Mouse (Mus musculus): ENCODE measurements around the gene Far2.
A peak's percentile ranks its signal among the peaks of the same experiment; 100 is the strongest.

The Far2 gene

DNA sequence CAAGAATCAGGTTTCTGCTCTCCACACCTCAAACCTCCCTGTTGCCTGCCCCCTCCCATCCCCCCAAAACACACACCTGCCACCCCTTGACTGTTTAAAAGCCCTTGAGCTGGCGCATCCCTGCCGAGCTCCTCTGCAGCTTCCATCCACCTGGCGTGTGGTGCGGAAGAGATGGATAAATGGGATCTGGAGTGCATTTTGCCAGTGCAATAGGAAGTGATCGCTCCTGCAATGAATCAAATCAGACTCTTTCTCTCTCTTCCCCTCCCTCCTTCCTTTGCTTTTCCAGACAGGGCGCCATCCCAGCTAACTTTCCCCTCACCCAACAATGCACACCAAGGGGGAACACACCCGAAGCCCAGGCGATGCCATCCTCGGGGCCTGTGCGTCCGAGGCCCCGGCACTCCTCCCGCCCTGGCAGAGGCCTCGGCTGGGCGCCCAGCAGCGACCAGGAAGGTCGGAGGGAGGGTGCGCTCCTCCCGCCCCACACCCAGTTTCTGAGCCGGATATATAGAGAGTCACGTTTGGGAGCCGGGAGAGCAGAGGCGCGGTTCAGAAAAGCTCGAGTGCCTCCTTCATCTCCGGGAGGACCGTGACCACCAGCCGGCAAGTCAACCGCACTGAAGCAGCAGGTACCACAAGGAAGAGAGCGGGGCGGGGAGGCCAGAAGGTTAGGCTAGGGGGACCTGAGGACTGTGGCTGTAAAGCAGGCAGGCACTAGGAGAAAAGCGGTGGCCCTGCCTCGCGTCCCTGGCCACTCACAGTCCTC is at the start of gene Far2:
Gene Far2 (plus strand): TSS at position 379 of the 769 bp plus-strand sequence.
- peak; percentile 37 for DNase-seq (ENCODE audit: low spot score)

- DNase-seq (ENCODE audit: low spot score): no peak
These were observed 46.6 kb upstream of the Far2 start for GRCm38 (mm10) chr6:148000483-148000882.

- peak; percentile 74 for DNase-seq (ENCODE audit: low spot score)
These were observed 46.0 kb upstream of the Far2 start for GRCm38 (mm10) chr6:148001071-148001470.

DNA sequence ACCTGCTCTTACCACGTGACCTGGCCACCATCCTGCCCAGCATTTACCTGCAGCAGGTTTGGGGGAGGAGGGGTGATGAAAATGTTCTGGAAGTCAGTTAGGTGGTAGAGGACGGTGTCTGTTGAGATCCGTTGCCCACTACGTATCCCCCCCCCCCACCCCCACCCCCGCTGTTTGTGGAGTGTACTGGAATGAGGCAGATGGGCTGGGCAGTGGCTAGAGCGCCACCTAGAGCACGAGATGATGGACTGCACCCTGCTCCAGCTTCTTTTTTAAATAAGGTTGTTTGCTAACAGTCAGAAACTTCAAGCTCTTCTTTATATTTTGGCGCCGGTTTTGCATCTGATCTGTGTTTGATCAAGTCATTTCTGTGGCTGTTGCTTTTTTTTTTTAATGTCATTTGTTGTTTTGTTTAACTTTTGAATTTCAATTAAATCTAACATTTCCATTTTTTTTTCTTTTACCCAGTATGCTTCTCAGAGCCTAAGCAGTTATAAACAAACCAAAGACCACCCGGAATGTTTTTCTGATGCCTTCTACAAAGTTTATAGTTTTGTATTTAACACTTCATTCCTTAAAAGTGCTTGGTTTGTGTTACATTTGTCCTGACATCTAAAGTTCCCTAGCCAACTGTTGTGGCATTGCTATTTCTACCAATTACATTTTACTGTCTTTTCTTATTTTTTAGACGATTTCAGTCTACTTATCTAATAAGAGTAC is 40.8 kb upstream of the Far2 start:
- no peak for DNase-seq (ENCODE audit: low spot score)

DNA sequence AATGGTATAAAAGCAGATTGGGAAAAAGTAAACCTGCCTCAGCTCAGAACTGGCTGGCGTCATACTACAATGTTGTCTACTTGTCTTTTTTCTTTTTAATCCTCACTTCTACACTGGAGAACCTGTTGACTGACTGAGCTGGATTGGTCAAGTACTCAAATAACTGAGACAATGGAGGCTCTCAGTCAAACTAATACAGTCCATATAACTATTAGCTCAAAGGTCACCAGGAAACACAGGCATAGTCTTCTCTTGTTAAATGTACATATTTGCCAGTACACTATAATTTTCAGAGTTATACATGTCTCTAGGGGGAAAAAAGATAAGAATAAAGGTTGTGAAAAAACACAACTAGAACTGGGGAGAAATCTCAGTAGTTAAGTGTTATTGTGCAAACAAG is 6.3 kb upstream of the Far2 start:
- DNase-seq (ENCODE audit: low spot score): no peak

- no peak for DNase-seq (ENCODE audit: low spot score)
These were observed 560 bp downstream of the Far2 start for GRCm38 (mm10) chr6:148047650-148047988.

DNA sequence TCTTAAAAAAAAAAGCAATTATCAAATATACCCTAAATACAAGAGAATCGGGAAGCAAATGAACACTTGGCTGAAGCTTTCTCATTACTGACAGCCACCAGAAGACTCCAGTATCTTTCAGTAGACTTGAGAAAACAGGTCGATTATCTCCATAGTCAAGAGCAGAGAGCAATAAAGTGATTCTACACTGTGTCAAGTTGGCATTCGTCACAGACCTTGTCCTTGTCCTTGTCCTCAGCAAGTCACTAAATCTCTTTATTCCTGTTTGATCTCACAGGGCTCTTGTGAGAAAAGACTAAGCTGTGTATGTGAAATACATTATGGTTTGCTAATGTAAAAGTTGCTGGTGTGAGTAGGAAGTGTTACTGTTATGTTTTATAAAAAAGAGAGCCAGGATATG is 16.1 kb downstream of the Far2 start:
- no peak for DNase-seq (ENCODE audit: low spot score)

DNA sequence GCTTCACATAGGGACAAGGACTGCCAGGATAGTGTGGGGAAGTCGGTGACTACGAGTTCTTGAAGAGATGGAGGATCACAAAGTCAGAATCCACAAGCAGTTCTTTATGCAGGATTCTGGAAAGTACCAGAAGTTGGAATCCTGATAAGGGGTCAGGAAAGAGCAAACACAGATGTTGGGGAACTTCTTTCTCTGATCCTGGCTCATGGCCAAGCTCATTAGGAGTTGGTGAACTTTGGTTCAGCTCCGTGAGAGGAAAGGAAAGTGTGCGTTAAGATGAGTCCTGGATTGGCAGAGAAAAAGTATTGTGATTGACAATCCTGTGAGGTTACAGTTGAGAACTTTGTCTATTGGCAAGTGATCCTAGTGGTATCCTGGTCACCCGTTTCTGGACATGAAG is 19.2 kb downstream of the Far2 start:
- no peak for DNase-seq (ENCODE audit: low spot score)

GRCm38 (mm10) chr6:148068786-148069185 is 21.7 kb downstream of the Far2 start:
- no peak for DNase-seq (ENCODE audit: low spot score)

DNA sequence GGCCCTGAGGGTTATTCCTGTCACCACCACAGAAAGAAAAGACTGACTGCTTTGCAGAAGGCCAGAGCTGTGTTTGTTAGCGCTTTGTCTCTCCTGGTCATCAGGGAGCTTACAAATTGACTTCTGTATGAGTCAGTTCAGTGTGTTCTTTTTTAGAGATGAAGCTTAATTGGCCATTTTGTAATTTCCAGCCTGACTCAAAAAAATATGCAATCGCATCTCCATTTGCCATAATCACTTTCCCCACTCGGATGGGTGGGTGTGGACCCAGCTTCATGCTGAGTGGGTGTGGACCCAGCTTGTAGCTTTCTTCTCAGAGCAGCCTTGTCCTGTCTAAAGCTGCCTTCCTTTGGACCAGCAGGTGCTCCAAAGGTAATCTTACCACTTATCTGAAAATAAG is 26.5 kb downstream of the Far2 start:
- DNase-seq (ENCODE audit: low spot score): no peak

GRCm38 (mm10) chr6:148074211-148074864 is 27.3 kb downstream of the Far2 start:
- no peak for DNase-seq (ENCODE audit: low spot score)

- no peak for DNase-seq (ENCODE audit: low spot score)
These were observed 36.8 kb downstream of the Far2 start for GRCm38 (mm10) chr6:148083864-148084263.

GRCm38 (mm10) chr6:148084403-148084802 is 37.3 kb downstream of the Far2 start:
- DNase-seq (ENCODE audit: low spot score): no peak

DNA sequence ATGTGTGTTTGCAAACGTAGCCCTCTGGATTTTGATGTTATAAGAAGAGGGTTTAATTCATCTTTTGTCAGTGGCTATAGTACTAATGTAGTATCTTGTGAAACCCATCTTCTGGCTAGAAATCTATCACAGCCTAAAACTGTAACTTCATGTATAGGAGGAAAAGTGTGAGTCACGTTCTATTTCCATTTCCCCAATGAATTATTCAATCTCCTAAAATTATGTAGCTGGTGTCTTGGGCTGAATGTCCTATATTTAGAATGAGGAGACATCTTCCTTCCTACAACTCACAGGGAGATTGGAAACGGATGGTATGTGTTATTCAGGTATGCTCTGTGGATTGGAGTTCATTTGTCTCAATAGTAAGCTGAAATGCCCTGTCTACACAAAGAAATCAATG is 50.0 kb downstream of the Far2 start:
- no peak for DNase-seq (ENCODE audit: low spot score)

GRCm38 (mm10) chr6:148101977-148102376 is 54.9 kb downstream of the Far2 start:
- DNase-seq (ENCODE audit: low spot score): no peak

GRCm38 (mm10) chr6:148102434-148102833 is 55.4 kb downstream of the Far2 start:
- no peak for DNase-seq (ENCODE audit: low spot score)

- peak; percentile 42 for DNase-seq (ENCODE audit: low spot score)
These were observed 57.2 kb downstream of the Far2 start for GRCm38 (mm10) chr6:148104212-148104611.

DNA sequence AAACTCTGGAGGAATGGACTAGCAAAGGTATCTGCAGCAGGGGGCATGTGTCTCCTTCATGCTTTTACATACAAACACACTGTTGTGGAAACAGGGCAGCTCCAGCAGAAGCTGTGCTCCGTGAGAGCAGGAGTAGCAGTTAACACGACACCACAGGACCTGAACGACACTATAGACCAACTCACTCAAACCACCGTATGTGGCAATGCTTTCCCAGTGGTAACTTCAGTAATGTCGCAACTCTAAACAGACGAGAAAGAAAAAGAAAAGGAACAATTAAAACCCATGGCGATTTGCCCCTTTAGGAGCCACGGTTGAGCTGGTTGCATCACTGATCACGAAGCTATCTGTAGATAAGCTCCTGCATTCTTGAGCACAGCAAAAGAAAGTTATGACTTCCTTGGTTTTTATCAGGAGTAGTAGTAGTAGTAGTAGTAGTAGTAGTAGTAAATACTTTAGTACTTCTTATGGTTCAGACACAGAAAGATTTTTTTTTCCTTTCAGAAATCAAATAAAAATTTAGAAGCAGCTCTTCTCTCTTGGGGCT is 58.7 kb downstream of the Far2 start:
- no peak for DNase-seq (ENCODE audit: low spot score)

- DNase-seq (ENCODE audit: low spot score): no peak
These were observed 61.8 kb downstream of the Far2 start for GRCm38 (mm10) chr6:148108741-148109472.

GRCm38 (mm10) chr6:148110996-148111633 is 64.1 kb downstream of the Far2 start:
- no peak for DNase-seq (ENCODE audit: low spot score)

GRCm38 (mm10) chr6:148116371-148116770 is 69.3 kb downstream of the Far2 start:
- DNase-seq (ENCODE audit: low spot score): no peak

DNA sequence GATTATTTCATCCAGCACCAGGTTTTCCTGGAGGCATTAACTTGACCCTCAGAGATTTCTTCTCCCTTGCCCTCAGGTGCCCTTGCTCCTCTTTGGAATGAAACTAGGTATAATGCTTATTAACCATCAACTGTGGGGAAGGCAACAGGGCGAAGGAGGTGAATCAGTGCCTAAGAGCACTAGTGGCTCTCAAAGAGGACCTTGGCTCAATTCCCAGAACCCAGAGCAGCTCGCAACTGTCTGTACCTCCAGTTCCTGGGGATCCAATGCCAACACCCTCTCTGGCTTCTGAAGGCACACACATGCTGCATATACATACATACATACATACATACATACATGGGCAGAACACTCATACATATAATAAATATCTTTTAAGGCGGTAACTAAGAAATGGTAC is 69.8 kb downstream of the Far2 start:
- no peak for DNase-seq (ENCODE audit: low spot score)
